Mouse (Mus musculus): Measurements from ENCODE around the gene St3gal6. TPM values are rescaled to one million over a fixed set of nuclear protein-coding genes. Genes with fewer than 3 reads are reported as not detected.

The St3gal6 gene
- polyA plus RNA-seq, 1 experiment: 23.9 TPM

DNA sequence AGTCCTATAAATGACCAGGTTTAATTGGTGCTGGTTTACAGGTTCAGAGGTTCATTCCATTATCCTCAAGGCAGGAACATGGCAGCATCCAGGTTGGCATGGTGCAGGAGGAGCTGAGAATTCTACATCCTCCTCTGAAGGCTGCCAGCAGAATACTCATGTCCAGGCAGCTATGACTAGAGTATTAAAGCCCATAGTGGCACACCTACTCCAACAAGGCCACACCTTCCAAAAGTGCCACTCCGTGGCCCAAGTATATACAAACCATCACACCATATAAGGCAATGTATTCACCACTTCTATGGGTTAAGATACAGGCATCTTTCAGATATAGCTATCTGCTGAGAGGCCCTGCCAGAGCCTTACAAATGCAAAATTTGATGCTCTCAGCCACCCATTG is 15.4 kb upstream of the St3gal6 start:
- H3K4me1 ChIP-seq (ENCODE audit: control insufficient read depth, insufficient read depth, low read length): no peaks in the 10 kb centered on the region
- H3K4me3 ChIP-seq (replicated peaks; ENCODE audit: insufficient read depth, low read depth, low read length): no peak overlapping the region
- no peak for DNase-seq
- no peaks in the 10 kb centered on the region for H3K27me3 ChIP-seq (ENCODE audit: control insufficient read depth, insufficient read depth, low read length)
- 70% methylated on average over 1 of the region's 1 CpGs for WGBS
- no peak for TF ChIP-seq CTCF (IDR thresholded peaks at IDR 0.05; ENCODE audit: borderline replicate concordance, insufficient read depth, low read depth, low read length)
- no peak for TF ChIP-seq POLR2A (IDR thresholded peaks at IDR 0.05; ENCODE audit: borderline replicate concordance, insufficient read depth, low read length)
- no peak overlapping the region for H3K27ac ChIP-seq (ENCODE audit: insufficient read depth, low read length)

DNA sequence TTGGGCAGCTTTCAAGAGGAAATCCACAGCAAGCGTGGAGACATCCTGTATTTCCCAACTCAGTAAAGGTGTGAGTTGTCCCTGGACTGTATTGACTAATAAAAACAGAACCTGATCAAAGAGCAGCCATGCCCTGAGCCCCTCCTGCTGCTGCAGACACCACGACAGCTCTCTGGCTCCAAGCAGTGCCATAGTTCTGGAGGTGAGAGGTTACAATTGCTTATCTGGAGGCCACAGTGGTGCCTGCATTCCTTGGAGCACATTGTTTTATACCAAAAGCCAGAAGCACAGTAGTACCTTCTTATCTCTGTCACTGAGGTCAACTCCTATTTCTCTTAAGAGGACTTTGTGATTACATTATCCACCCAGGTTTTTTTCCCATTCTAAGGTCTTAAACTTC is 15.0 kb upstream of the St3gal6 start:
- no peak for TF ChIP-seq POLR2A (IDR thresholded peaks at IDR 0.05; ENCODE audit: borderline replicate concordance, insufficient read depth, low read length)
- TF ChIP-seq CTCF (IDR thresholded peaks at IDR 0.05; ENCODE audit: borderline replicate concordance, insufficient read depth, low read depth, low read length): no peak
- no peak for DNase-seq
- no peaks in the 10 kb centered on the region for H3K27me3 ChIP-seq (ENCODE audit: control insufficient read depth, insufficient read depth, low read length)
- no peak overlapping the region for H3K4me3 ChIP-seq (replicated peaks; ENCODE audit: insufficient read depth, low read depth, low read length)
- no peaks in the 10 kb centered on the region for H3K4me1 ChIP-seq (ENCODE audit: control insufficient read depth, insufficient read depth, low read length)
- H3K27ac ChIP-seq (ENCODE audit: insufficient read depth, low read length): no peak overlapping the region
- WGBS: 55% methylated on average over 2 of the region's 2 CpGs

DNA sequence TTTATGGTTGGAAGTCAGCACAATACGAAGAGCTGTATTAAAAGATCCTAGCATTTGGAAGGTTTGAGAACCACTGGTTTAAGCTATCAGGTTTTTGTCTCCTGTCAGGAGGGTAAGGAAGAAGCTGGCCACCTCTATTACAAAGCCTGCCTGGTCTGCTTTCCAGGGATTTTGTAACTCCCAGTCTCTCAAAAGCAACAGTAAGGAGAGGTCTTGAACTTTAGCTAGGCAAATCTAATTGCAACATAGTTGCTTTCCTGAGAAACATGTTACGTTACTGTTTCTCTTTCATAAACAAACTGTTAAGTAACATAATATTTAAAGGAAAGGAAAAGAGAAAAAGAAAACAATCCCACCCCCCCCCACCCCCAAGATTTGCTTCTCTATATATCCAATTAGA is 12.0 kb upstream of the St3gal6 start:
- Histone ChIP-seq H3K27ac (ENCODE audit: insufficient read depth, low read length) (no peak overlapping the region), H3K4me3 (replicated peaks; ENCODE audit: insufficient read depth, low read depth, low read length) (no peak overlapping the region), H3K4me1 (ENCODE audit: control insufficient read depth, insufficient read depth, low read length) (no peaks in the 10 kb centered on the region), H3K27me3 (ENCODE audit: control insufficient read depth, insufficient read depth, low read length) (no peaks in the 10 kb centered on the region)
- no peak for DNase-seq
- TF ChIP-seq CTCF (IDR thresholded peaks at IDR 0.05; ENCODE audit: borderline replicate concordance, insufficient read depth, low read depth, low read length) (no peak), POLR2A (IDR thresholded peaks at IDR 0.05; ENCODE audit: borderline replicate concordance, insufficient read depth, low read length) (no peak)
- 88% methylated on average over 2 of the region's 2 CpGs for WGBS

DNA sequence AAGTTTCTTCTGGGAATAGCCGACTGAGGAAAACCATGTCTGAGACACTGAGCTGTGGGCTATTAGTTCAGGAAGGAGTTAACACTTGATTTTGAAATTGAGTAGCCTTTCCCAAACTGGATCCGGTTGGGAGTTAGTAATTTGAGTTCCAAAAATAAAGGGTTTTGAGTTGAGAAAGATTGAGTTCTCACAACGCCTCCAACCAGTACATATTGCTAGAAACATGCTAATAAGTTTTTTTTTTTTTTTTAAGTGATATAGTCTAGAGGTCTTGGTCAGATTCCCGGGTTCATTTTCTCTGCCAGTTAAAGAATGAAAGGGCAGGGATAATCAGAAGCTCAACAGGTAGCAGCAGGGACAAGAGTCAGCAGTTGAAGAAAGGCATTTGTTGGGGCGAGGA is 11.2 kb upstream of the St3gal6 start:
- no peak for DNase-seq
- H3K4me1 ChIP-seq (ENCODE audit: control insufficient read depth, insufficient read depth, low read length): no peaks in the 10 kb centered on the region
- no peaks in the 10 kb centered on the region for H3K27me3 ChIP-seq (ENCODE audit: control insufficient read depth, insufficient read depth, low read length)
- H3K4me3 ChIP-seq (replicated peaks; ENCODE audit: insufficient read depth, low read depth, low read length): no peak overlapping the region
- WGBS: 54% methylated on average over 5 of the region's 5 CpGs
- no peak overlapping the region for H3K27ac ChIP-seq (ENCODE audit: insufficient read depth, low read length)
- TF ChIP-seq CTCF (IDR thresholded peaks at IDR 0.05; ENCODE audit: borderline replicate concordance, insufficient read depth, low read depth, low read length) (no peak), POLR2A (IDR thresholded peaks at IDR 0.05; ENCODE audit: borderline replicate concordance, insufficient read depth, low read length) (no peak)

DNA sequence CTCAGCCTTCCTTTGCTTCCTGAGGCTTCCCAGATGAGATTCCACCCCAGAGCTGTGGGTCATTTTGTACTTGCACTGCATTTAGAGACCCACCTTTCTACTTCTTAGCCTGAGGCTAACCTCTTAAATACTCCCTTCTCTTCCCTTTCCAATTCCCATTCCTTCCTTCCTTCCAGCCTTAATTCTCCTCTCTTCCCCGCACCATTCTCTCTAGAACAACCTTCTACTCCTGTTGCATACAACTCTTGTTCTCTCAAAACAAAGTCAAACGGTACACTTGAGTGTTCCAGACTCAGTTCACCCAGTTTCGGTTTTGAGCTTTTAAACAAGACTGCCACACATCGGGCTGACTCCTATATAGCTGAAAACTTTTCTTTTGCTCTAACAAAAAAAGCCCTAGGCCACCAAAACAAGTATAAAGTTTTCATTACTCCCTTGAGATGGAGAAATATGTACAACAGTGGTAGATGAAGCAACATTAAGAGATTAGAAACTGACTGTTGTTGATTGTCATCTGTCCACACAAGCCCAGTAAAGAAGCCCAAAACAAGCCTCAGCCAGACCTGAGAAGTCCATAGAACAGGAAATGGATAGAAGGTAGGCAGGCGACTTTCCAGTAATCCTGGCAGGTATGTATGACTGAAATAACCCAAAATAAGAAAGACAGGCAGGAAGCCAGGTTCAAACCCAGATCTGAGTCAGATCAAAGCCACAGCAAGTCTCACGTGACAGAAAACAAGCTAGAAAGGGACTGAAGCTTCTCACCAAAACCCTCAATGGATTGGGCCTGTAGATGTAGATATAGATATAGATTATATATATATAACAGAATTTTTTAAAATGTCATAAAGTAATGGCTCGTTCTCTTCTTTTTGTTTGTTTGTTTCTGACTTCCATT is 10.5 kb upstream of the St3gal6 start:
- 86% methylated on average over 7 of the region's 7 CpGs for WGBS
- no peak for DNase-seq
- no peaks in the 10 kb centered on the region for H3K4me1 ChIP-seq (ENCODE audit: control insufficient read depth, insufficient read depth, low read length)
- H3K4me3 ChIP-seq (replicated peaks; ENCODE audit: insufficient read depth, low read depth, low read length): no peak overlapping the region
- H3K27ac ChIP-seq (ENCODE audit: insufficient read depth, low read length): no peak overlapping the region
- TF ChIP-seq CTCF (IDR thresholded peaks at IDR 0.05; ENCODE audit: borderline replicate concordance, insufficient read depth, low read depth, low read length): no peak
- TF ChIP-seq POLR2A (IDR thresholded peaks at IDR 0.05; ENCODE audit: borderline replicate concordance, insufficient read depth, low read length): no peak
- no peaks in the 10 kb centered on the region for H3K27me3 ChIP-seq (ENCODE audit: control insufficient read depth, insufficient read depth, low read length)

DNA sequence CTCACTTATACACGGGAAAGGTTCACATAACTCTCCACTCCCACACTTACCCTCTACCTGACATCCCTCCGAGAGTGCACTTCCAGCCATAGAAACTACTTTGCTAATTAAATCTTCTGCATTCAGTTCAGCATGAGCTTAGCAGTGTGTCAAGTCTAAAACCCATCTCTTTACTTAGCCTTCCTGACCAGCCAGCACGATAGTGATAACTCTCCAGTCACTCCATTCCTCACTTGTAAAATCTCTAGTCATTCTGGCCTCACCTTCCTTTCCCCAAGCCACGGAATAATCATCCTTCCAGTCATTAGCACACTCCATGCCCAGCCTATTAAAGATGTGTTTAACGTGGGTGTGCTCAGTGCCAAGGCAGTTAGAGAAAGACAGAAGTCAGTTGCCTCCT is 9.7 kb upstream of the St3gal6 start:
- DNase-seq: no peak
- Histone ChIP-seq H3K4me3 (replicated peaks; ENCODE audit: insufficient read depth, low read depth, low read length) (no peak overlapping the region), H3K4me1 (ENCODE audit: control insufficient read depth, insufficient read depth, low read length) (no peaks in the 10 kb centered on the region), H3K27me3 (ENCODE audit: control insufficient read depth, insufficient read depth, low read length) (no peaks in the 10 kb centered on the region), H3K27ac (ENCODE audit: insufficient read depth, low read length) (no peak overlapping the region)
- TF ChIP-seq POLR2A (IDR thresholded peaks at IDR 0.05; ENCODE audit: borderline replicate concordance, insufficient read depth, low read length) (no peak), CTCF (IDR thresholded peaks at IDR 0.05; ENCODE audit: borderline replicate concordance, insufficient read depth, low read depth, low read length) (no peak)
- 78% methylated on average over 5 of the region's 5 CpGs for WGBS

DNA sequence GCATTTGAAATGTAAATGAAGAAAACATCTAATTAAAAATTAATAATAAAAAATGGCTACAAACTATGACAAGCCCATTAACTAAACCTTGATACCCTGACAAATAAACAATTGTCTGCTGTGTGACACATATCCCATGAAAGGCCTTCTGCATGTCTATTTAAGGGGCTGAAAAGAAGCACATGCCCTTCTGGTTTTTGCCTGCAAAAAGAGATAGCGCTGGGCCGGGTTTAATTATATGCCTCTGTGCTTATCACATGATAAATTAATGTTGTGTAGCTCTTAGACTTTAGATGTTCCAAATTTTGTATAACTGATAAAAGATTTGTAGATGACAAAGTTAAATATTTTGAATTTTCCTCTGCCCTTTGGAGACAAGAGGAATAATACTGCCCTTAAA is 9.2 kb upstream of the St3gal6 start:
- no peak for DNase-seq
- no peak overlapping the region for H3K27ac ChIP-seq (ENCODE audit: insufficient read depth, low read length)
- H3K4me1 ChIP-seq (ENCODE audit: control insufficient read depth, insufficient read depth, low read length): no peaks in the 10 kb centered on the region
- whole genome bisulfite sequencing: 88% methylated on average over 2 of the region's 2 CpGs
- TF ChIP-seq CTCF (IDR thresholded peaks at IDR 0.05; ENCODE audit: borderline replicate concordance, insufficient read depth, low read depth, low read length): no peak
- H3K4me3 ChIP-seq (replicated peaks; ENCODE audit: insufficient read depth, low read depth, low read length): no peak overlapping the region
- no peaks in the 10 kb centered on the region for H3K27me3 ChIP-seq (ENCODE audit: control insufficient read depth, insufficient read depth, low read length)

DNA sequence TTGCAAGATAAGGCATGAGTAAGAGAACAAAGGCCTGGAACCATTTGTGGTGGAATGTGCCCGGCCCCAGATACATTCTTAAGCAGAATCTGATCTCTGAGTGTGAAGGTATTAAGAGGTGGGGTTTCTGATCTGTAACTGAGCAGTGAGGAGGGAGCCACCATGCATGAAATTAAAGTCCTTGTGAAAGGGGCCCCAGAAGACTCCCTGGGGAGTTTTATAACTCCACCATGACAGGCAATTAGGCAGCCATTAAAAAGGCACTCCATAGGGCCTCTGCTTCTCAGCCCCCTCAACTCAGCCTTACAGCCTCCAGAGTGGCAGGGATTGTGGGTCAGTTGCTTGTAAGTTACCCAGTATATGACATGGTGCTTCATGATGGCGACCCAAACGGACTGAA is 8.5 kb upstream of the St3gal6 start:
- no peaks in the 10 kb centered on the region for H3K4me1 ChIP-seq (ENCODE audit: control insufficient read depth, insufficient read depth, low read length)
- TF ChIP-seq POLR2A (IDR thresholded peaks at IDR 0.05; ENCODE audit: borderline replicate concordance, insufficient read depth, low read length): no peak
- TF ChIP-seq CTCF (IDR thresholded peaks at IDR 0.05; ENCODE audit: borderline replicate concordance, insufficient read depth, low read depth, low read length): no peak
- no peaks in the 10 kb centered on the region for H3K27me3 ChIP-seq (ENCODE audit: control insufficient read depth, insufficient read depth, low read length)
- DNase-seq: no peak
- no peak overlapping the region for H3K27ac ChIP-seq (ENCODE audit: insufficient read depth, low read length)
- WGBS: 32% methylated on average over 3 of the region's 3 CpGs
- no peak overlapping the region for H3K4me3 ChIP-seq (replicated peaks; ENCODE audit: insufficient read depth, low read depth, low read length)

All from cerebellum, adult 2 months (tissue).